Mouse (Mus musculus) lung, postnatal 36 days (tissue): ENCODE results near the gene Snx10.
"Not testable (repeated sequence)": the region's sequence is repeated elsewhere in the genome, so short reads cannot be mapped to it uniquely, and the experiment has no call there.

Source experiments
- DNase-seq: peaks from one replicate; pipeline ENCODE4 v3.0.0; 2022; ENCODE audit warnings: mixed read lengths

Snx10 gene

DNA sequence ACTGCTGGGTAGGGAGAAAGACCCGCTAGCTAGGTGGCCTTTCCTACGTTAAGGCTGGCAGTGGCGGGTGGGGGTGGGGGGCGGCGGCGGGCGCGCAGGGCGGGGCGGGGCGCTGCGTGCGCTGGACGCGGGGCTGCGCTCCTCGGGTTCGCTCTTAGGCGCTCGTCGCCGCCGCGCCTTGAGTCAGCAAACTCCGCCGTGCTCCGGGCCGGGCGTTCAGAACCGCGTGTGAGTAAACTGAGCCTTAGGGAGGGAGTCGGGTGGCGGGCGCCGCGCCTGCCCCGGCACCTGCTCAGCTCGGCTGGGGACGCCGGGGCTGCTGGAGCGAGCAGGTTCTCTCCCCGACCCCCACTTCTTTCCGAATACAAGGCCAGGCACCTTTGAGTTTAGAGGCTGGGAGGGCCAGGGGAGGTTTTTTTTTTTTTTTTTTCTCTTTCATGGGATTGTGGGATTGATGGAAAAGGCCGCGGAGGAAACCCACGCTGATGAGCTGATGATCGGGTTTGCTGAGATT, at the start of gene Snx10:
Gene Snx10, plus strand, starts transcription at position 95 of the 514 bp plus-strand sequence.
- peak; percentile 58 for DNase-seq

DNA sequence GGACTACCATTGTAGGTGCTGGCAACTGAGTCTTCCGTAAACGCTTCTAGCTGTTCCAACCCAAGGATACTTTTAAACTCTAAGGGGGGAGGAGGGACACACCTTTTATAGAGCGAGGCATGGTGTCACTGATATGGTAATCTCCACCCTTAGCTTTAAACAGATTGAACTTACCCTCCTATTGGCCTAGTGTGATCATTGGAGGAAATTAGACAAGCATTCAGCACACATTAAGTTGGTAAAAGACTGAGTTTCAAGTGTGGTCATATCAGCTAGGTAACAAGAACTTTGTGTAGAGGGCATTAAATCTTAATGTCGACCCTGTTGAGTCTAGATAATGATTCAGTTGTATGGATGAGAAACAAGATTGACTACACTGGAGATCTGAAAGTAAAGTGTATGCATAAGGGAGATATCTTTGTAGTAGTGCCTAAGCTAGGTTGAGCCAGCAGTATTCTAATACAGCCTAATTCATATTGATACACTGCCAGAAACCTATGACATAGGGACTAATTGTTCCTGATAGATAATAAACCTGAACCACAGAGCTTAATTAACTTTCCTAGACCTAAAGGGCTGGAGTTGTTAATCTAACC, 44.5 kb upstream of the Snx10 start:
- DNase-seq: no peak

DNA sequence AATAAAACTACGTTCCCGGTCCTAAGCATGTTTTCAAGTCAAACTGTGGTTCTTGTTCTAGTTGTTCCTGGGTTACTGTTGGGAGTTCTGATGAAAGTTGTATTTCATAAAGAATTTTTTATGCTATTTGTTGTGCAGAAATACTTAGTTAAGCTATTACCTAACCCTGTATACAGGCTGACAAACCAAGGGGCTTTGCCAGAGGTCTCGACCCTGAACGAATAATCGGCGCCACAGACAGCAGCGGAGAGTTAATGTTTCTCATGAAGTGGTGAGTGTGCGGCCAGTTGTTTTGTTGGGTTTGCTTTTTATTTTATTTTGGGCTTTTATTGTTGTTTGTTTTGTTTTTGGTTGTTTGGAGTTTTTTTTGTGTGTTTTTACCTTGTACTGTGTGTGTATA, 42.2 kb upstream of the Snx10 start:
- no peak for DNase-seq

DNA sequence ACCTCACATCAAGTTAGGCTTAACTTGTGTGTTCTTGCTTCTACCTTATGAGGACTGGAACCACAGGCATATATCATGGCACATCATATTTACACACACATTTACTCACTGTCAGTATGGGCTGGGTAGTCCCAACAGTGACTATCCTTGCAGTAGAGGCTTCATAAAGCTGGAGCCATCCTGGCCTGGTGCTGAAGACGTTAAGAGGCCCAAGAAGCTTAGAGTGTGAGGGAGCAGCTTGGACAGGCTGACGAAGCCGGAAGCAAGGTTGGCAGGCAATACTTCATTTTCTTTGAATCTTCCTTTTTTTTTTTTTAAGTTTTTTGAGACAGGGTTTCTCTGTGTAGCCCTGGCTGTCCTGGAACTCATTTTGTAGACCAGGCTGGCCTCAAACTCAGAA, 39.8 kb upstream of the Snx10 start:
- no peak for DNase-seq

DNA sequence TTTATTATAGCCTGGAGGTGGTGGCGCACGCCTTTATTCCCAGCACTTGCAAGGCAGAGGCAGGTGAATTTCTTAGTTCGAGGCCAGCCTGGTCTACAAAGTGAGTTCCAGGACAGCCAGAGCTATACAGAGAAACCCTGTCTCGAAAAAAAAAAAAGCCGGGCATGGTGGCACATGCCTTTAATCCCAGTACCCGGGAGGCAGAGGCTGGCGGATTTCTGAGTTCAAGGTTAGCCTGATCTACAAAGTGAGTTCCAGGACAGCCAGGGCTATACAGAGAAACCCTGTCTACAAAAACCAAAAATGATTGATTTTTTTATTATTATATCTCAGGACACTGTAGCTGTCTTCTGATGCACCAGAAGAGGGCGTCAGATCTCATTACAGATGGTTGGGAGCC, 39.1 kb upstream of the Snx10 start:
- DNase-seq: not testable (repeated sequence)

DNA sequence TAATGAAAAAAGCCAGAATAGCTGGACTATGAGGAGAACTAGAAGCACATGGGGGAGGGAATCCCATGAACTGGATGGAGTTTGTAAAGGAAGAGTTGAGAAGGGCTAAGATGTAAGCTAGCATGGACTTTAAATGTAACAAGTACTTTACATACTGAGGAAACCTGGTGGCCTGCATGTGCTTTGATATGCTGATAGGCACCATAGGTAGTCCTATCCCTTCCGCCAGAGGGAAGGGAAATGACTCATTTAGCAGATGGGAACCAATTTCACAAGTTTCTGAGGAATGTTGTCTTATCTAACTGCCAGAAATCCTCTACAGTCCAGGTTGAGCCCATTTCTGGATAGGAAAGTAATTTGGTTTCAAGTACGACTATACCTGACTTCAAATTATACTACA, 38.1 kb upstream of the Snx10 start:
- DNase-seq: no peak

DNA sequence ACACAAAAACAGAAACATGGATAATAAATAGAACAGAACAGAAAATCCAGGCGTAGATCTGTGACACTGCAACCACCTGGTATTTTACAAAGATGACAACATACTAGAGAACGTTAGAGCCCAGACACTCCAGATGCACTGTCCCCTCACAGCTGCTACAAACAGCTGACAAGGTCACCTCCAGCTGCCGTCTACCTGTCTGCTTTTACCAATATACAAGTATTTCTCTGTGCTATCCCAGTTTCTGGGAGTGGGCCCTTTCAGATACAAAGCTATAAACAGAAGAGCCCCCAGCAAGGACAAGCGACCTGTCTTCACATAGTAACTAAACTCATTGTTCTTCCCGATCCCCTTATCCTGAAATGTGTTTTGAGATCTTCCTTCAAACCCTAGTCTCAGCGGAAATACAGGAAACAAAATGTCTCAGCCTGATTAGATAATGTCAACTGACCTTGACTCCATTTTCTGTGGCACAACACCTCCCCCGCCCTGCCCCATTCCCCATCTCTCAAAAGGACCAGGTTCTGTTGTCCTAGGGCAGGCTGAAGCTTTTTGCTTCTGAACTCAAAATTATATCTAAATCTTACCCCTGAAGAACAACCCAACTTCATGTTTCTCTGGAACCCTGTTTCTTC, 37.5 kb upstream of the Snx10 start:
- DNase-seq: no peak

DNA sequence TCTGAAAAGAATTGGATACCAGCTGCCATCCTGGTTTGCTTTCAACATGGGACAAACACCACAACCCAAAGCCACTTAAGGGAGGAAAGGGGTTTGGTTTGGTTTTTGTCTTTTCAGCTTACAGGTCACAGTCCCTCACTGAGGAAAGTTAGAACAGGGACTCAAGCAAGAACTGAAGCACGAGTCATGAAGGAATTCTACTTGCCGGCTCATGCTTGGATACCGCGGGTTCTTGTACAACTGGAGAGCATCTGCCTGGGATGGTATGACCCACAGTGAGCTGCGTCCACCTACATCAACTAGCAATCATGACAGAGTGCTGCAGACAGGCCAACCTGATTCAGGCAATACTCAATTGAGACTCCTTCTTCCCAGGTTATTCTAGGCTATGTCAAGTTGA, 37.0 kb upstream of the Snx10 start:
- no peak for DNase-seq

DNA sequence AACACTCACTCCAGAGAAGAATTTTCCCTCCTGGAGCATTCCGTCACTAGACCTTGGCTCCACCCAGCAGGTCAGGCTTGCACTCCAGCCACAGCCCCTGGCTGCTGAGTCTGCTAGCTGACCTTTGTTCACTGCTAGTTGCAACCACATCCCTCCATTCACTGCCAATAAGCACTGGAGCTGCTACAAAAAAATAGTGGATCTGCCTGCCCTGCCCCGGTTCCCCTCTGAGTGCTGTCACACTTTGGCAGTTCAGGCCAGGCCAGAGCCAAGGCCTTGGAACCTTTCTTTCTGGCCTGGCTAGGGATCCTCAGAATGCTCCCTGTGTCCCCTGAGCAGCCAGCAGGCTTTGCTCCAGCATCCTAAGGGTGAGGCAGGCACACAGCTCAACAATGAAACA, 33.9 kb upstream of the Snx10 start:
- peak; percentile 27 for DNase-seq

DNA sequence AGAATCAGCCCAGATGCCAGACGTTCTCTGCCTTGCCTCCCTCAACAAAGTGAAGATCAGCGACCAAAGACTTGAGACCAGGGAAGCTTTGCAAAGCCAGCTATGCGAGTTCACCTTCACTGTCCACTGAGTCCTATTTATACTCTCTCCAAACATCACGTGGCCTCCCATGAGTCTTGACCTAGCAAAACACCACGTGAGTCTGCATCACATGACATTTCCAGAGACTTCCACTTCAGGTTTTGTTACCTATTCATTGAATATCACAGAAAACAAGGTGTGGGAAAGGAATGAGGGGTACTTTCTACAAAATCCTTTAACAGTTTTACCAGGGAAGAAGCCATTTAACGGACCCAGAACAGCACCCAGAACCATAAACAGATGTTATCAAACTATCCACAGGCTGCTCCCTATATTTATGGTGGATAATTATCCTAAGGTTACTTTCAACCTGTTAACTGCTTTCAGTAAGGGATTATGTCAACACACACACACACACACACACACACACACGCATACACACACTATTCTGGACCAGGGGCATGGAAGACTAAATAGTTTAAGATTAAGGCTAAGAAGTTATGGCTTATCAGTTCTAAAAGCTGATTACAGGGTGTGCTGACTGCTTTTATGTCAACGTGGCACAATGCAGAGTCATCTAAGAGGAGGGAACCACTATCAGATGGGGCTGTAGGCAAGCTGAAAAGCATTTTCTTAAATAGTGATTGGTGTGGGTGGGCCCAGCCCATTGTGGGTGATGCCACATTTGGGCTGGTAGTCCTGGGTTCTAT, 26.2 kb upstream of the Snx10 start:
- DNase-seq: no peak

DNA sequence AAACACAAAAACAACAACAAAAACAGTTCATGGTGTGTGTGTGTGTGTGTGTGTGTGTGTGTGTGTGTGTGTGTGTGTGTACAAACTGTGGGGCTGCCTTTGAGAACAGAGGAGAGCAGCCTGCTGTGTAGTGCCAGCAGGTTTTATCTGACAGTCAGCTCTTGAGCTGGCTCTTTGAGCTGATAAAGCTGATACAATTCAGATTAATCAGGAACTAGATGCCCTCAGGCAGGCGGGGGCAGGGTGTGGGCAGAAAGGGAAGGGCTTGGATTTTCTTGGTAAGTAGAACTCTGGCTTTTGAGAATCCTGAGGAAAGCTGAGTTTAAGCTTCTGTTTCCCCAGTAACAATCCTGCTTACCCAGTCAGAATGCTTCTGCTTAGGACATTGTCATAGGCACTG, 18.0 kb upstream of the Snx10 start:
- no peak for DNase-seq

DNA sequence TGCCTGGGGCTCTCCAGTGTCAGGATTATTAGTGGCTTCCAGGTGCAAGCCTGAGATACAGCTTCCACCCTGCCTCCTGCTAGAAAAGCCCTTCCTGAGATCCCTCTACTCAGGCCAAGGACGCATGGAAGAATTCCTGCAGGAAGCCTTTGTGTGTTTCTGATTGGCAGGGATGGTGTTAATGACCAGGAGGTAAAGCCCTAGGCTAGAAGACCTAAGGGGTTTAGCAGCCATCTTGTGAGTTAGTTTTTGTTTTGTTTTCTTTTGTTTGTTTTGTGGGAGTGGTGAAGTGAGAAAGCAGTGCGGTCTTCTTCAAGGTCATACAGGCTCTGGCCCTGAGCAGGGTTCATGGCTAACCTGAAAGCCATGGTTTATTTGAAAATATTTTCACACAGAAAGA, 16.1 kb upstream of the Snx10 start:
- DNase-seq: no peak

DNA sequence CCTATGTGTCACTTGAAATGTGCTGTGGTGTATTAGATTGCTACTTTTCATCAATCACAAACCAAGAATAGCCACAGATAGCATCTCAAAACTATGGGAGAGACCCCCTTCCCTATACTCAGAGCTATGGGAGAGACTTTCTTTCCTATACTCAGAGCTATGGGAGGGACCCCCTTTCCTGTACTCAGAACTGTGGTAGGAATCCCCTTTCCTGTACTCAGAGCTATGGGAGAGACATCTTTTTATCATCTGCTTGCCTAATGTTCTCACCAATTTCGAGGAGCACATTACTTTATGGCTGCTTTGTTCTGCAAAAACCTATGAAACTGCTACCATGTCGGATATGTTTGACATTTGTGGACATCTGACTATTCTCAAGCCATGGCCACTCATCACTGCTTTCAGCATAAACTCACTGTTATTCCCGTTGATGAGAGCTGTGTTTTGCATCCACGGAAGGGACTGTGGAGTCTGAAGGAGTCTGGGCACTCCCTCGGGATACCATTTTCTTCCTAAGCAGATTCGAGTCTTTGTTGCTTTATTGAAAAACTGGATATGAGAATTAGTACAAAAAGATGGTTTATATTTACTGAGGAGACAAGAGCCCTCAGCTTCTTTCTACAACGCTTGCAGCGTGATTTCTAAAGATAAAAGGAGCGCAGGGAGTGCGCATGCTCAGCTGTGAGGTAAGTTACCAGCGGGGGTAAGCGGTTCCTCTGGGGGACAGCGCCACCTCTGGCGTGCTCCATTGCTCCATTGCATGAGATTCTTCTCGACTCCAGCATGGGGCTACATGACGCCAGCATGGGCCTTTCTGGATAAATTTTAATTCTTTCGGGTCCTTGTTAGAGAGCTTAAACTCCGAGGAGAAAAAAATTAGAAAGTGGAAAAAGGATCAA, 14.7 kb upstream of the Snx10 start:
- peak; percentile 86 for DNase-seq

DNA sequence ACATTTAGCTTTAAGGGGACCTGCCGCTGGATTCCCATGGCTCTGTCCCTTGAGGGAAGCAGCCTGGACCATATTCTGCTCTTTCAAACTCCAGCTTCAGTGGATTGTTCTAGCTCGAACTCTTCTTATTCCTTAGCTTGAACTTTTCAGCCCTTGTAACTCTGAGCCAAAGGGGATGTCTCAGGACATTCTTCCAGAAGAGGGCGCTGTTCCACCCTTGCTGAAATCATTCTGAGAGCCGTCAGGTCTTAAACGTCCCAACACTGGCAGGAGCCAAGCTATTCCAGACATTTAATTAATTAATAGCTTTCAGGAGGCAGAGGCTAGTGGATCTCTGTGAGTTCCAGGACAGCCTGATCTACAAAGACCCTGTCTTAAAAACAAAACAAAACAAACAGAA, 13.6 kb upstream of the Snx10 start:
- DNase-seq: peak; percentile 80

DNA sequence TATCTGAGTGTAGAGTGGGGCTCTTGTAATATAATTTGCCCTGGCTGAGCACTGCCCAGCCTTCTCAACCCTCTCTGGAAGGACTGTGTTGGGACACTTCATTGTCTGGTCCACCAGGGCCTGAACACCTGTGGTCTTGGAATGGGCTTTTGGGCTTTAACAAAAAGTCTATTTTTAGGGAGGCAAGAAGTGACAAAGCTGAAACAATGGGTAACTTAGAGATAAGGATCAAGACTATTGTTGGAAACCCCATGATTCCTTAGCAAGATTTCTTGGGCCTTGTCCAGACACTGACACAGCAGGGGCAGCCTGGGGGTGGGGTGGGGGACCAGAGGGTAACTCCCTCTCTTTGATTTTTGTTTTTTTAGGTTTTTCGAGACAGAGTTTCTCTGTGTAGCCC, 12.8 kb upstream of the Snx10 start:
- DNase-seq: no peak

DNA sequence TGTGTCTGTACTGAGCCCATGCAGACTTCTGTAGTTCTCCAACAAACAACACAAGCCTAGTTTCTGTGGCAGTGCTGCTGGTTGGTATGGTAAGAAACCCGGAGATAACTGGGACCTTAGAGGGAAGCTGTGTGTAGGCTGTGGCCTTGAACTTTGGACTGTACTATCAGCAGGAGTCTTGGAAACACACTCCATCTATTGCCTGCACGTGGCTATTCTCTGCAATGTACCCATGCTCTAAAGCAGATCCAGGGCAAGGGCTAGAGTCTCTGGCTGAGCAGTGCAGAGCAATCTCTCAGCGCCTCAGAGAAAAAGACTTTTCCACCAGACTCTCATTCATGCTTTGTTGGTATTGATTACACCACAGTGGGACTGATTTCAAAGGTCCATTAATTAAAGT, 10.0 kb upstream of the Snx10 start:
- no peak for DNase-seq

DNA sequence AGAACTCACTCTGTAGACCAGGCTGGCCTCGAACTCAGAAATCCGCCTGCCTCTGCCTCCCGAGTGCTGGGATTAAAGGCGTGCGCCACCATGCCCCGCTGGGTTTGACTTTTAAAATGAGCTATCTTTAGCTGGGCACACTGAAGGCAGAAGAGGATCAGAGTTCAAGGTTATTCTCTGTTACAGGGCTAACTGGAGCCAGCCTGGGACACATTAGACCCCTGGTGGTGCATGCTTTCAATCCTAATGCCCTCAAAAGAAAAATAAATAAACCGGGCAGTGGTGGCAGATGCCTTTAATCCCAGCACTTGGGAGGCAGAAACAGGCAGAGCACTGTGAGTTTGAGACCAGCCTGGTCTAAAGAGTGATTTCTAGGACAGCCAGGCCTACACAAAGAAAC, 8.8 kb upstream of the Snx10 start:
- DNase-seq: no peak

DNA sequence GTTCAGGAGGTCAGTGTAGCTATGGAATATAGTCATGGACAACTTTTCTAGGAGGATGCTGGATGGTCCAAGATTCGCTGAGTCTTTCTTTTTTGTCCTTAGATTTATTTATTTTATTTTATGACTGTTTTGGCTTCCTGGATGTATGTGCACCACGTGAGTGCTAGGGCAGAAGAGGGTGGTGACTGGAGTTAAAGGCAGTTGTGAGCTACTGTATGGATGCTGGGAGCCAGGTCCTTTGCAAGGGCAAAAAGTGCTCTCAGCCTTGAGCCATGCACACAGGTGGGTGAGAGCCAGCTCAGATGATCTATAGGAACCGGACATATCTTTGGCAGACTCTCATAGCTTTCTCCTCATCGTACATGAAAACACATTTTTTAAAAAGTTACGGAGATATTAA, 391 bp upstream of the Snx10 start:
- no peak for DNase-seq

DNA sequence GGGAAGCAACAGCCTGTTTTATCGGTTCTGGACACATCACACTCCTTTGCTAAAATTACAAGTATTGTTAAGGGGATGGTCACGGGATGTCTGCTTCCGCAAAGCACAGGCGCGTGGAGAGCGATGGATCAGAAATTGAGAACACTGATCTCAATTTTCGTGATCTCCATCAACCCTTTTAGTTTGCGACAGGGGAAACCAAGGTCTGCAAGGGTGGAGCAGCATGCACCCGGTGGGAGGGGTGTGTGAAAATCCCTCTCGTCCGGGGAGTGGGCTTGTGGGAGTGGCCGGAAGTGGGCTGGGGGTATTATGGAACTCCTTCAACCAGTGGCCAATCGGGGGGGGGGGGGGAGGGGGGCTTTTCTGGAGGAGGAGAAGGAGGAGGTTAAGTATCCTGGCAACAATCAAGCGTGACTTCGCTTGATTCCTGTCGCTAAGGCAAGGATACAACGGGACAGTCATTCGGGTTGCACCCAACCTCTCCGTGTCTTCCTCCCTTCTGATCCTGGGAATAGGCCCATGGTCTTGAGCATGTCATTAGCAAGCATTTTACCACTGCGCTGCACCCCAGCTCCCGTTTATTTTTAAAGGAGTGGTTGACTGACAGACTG, 725 bp downstream of the Snx10 start:
- peak; percentile 35 for DNase-seq

DNA sequence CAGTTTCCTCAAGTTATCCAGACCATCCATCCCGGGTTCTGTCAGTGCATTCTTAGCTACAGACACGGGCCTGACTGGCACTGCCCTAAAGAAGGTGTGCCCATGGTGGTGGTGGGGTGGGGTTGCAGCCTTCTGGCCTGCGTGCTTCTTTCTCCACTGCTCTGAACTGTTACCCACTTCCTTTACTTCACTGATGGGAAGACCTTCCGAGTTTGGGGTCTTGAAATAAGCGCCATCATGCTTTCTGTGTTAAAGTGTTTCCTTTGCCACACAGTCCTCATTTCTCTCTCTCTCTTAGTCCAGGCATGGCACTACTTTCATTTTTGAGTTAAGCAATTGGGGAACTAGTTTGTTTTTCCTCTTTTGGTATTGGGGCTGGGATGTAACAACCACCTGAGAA, 1.3 kb downstream of the Snx10 start:
- DNase-seq: no peak

DNA sequence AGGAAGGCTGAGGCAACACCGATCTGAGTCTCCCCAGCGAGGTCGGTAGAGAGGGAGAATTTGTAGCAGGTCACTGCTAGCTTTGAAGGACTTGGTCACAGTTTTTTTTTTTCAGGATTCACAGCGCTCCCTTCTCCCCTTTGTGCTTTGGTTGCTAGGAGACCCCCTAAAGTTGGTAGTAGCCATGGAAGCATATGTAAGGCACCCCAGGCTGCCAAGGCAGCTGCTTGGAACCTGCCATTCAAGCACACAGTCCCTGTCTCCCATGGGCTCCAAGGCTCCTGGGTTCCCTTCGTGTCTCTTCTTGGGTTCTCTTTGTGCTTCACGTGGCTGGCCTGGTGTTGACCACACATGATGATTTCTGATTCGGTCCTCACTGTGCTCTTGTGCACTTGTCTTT, 5.8 kb downstream of the Snx10 start:
- no peak for DNase-seq

DNA sequence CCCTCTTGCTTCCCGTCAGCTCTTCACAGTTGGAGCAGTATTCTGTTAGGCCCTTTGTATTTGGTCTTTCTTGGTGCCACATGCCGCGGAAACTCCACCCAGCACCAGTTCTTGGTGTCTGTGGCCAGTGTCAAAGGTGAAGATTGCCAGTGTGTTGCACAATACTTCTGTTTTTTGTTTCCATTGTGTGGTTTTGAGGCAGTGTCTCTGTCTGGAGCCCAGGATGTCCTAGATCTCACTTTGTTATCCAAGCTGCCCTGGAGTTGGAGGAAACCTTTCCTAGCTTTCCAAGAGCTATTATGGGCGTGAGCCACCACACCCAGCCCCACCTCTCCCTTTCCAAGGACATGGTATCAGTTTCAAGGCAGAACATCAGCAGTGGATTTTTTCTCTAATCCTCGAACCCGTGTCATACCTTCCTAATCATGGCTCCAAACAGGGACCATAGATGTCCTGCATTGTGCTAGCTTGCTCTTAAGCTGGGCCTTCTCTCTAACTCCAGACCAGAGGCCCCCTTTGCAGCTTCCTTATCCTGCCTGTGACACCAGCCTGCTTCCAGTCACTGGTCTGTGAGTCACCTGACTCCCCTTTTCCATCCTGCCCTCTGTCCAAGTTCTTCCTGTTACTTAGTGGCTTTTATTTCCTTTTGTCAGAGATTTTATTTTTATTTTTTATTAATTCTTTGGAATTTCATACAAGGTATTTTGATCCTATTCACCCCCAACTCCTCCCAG, 9.9 kb downstream of the Snx10 start:
- DNase-seq: peak; percentile 73
